Mouse (Mus musculus) spleen, adult 18-20 months (tissue): Measurements from ENCODE around the gene Acsl3.
A peak's percentile ranks its signal among the peaks of the same experiment; 100 is the strongest.

Source experiments
- DNase-seq, 2 experiments: peaks; one replicate each; pipeline ENCODE4 v3.0.0; 2022; ENCODE audit warnings: mixed read lengths in 2 of 2

Acsl3 gene

DNA sequence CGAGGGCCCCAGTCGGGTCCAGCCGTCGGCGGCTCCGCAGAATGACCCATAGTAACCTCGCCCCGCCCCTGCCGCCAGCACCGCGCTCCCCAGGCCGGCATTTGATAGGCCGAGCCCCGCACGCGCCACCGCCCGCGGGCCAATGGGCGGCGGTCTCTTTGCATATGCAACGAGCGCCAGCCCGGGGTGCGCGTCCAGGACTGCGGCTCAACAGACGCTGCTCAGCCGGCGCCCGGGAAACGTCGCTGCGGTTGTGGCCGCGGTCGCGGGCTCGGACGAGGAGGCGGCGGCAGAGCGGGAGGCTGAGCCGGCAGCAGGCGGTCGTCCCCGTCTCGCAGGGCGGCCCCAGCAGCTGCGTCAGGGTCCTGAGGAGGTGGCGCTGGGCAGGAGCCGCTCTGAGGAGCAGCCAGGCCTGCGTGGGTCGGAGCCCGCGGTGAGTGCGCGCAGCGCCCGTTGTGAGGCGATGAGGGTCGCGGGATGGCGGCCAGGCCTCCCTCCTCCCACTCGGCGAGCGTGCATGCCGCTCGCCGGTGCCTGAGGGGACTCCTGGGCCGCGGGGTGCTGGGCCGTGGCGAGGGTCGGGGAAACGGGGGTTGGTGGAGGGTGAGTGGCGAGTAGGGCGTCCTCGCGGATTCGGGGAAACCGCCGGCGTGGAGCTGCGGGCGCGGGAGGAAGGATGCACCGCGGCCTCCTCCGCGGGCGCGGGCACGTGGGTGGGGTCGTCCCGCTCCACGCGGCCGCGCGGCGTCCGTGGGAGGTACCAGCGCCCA lies at the start of gene Acsl3, which contains the start of gene Utp14b:
TSS of gene Acsl3 (plus strand) at position 155 of the 770 bp plus-strand sequence.
TSS of gene Utp14b (plus strand) at position 368 of the 770 bp plus-strand sequence.
- DNase-seq = peak; percentile 92 to 95

DNA sequence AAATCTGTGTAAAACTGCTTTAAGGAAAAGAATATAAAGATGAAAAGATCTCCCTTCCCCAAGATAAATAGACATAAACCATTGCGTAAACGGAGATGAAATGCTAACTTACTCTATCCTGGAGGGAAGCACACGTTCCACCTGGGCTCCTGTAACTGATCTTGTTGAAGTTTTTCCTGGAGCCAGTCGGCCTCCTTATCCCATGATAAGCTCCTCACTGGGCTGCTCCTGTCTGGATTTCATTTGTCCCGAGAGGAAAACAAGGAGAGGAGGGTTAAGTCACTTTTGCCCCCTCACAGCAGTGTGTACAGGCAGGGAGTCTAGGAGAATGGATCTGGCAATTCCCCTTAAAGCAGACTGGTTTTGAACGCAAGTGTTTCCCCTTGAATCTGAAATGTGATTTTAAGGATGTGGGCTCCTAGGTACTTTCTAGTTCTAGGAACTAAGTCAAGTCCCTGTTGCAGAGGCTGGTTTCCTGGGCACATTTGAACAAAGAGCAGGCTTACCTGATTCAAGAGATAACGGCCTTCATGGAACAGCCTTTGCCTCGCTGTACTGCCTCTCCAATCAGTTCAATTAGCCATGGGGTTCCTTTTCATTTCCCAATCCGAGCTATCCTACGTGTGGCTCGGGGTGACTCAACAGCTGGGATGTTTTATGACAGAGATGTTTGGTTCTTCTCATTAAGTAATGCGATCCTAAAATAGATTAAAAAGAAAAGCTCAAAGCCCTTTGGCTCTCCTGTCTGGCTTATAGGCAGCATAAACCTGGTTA lies 48.3 kb upstream of the Acsl3 start:
- no peak for DNase-seq

DNA sequence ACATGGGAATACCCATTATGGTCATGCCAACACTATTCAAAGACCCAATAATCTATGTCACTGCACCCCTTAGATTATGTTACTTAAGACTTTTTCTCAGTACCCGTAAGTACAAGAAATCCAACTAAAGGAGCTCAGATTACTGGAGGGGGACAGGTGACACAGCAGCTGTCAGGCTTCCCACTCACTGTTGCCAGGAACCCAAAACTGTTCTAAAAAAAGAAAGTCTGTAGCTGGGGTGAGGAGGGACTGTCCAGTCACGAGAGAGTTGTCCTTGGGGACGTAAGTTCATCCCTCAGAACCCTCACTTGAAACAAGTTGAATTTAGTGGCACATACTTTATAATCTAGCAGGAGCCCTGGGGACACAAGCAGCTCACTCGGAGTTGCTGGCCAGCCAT lies 46.6 kb upstream of the Acsl3 start:
- no peak for DNase-seq

DNA sequence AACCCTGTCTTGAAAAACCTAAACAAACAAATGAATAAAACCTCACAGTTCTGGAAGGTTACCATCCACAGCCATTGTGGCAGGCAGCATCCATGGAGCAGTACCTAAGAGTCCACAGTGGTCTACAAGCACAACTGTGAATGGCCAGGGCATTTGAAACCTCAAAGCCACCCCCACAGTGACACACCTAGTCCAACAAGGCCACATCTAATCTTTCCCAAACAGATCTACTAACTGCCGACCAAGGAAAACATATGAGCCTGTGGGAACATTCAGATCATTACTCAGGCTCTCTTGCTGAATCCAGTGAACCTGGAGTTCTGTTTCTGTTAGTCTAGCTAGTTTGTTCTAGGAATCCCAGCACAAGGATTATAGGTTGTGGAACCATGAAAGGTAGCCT lies 44.7 kb upstream of the Acsl3 start:
- no peak for DNase-seq

DNA sequence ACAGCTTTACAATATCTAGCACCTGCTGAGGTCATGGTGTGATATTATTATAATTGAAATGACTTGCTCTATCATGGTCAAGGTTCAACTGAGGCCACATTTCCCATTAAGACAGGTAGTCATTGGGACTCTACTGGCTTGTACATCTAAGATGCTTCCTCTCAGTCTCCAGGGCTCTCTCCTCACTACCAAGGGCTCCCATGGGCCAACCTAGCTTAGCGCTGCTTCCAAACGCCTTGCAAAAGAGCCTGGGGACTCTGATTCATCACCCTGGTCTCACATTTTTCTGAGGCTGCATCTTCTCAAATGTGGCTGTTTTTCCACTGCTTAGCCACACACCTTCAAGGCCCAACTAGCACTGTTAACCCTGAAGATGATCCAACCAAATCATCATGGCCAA lies 33.3 kb upstream of the Acsl3 start:
- DNase-seq = no peak

DNA sequence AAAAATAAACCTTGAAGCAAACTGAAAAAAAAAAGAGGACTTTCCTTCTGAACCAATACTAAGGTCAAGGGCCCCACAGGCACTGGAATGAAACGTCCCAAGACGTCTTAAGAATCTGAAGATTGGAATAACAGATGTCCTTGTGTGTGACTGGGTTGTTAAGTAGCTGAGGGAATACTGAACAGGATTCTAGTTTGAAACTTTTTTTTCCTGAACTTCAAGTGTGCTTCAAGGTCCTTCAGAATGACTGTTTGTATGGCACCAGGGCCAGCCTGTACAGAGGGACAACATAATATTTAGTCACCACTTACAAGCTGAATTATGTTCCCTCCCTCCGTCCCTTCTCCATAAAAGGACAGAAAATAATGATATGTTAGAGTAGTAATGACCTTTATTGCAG lies 23.1 kb upstream of the Acsl3 start:
- no peak for DNase-seq

DNA sequence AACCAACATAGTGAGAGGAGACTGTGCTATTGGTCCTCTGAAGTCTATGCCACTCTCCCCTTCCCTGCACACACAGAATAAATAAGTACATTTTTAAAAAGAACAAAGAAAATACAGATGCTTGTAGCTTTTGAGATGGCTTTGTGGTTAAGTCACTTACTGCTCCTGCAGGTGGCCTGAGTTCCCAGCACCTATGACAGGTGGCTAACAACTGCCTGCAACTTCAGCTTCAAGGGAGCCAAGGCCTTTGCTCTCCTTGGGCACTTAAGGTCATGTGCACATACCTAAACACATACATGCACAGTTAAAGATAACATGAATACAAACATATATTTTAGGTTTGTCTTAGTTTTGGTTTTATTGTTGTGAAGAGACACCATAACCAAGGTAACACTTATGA lies 16.8 kb upstream of the Acsl3 start:
- no peak for DNase-seq

DNA sequence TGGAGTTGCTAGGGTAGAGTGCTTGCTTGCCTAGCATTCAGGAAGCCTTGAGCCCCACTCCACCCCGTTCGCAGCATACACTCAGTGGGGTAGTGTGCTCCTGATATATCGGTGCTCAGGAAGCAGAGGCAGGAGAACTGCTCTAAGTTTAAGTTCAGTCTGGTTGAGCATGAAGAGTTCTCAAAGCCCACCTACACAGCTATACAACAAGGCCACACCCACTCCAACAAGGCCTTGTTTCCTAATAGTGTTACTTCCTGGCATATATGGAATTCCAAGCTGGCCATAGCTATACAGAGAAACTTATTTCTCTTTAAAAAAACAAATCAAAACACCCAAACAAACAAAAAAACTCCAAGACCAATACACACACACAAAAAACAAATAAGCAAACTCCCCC lies 15.8 kb upstream of the Acsl3 start:
- no peak for DNase-seq

DNA sequence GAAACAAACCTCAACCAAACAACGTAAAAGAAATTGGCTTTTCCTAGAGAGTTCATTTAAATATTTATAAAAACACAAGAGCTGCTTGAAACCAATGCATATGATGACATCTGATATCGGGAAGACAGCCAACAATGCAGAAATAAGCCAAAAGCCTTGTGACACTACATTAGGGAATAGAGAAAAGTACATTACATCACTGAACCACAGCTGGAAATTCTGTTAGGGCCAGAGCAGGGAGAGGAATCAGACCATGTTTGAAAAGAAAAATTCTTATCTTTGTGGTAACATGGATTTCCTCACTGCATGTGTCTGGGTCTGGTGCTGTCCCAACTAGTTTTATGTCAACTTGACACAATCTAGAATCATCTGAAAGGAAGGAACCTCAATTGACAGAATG lies 15.4 kb upstream of the Acsl3 start:
- DNase-seq = no peak

DNA sequence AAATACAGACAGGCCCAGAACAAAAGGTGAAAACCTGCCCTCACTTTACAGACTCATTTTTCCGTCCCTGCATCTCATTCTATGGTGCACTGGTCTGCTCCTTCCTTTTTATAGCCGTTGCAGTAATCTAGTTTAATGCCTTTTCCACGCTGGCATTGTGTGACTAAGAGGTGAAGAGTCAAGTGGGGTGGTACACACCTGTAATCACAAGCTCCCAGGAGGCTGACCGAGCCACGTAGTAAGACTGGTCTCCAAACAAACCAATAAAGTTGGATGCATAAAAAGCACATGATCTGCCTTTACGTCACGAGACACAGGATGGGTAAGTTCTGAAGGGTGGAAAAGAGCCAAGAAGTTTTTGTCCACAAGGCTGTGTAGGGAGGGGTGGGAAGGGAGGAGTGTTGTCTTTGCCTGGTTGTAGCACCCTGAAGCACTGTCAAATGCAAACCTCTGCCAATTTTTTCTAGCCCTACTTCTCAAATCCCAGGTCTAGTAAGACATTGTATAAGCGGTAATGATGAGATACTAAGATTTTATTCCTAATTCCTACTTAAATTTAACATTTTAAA lies 10.2 kb upstream of the Acsl3 start:
- no peak for DNase-seq

DNA sequence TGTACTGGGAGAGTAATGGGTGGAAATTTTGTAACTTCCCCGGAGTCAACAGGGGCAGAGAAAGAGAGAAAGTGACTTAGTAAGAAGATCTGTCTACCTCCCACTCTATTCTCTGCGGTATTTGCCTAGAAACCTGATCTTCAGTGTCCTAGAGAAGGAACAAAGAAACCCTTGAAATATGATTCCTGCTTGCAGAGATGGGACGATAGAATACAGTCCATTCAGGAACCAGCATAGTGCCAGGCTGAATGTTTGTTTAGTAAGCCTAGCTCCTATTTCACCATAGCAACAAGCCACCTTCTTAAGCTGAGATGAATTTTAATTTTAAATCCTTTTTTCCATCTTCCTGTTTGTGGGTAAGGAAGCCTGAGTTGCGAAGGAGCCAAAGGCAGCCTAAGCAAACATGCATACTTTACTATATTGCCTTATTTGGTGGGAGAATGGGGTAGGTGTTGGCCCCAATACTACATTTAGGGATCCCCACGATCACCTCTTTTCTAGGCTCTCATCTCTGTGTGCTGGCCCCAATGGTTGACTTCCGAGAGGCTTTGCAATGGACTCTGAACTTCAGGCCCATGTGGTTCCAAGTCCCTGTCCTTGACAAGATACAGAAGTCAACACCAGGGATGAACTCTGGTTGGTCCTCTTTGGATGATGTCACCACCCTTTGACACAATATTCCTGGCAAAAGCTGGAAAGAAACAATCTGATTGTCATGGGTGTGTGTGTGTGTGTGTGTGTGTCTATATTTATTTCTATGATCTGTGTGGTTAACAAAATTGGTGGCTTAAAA lies 8.2 kb upstream of the Acsl3 start:
- no peak for DNase-seq

DNA sequence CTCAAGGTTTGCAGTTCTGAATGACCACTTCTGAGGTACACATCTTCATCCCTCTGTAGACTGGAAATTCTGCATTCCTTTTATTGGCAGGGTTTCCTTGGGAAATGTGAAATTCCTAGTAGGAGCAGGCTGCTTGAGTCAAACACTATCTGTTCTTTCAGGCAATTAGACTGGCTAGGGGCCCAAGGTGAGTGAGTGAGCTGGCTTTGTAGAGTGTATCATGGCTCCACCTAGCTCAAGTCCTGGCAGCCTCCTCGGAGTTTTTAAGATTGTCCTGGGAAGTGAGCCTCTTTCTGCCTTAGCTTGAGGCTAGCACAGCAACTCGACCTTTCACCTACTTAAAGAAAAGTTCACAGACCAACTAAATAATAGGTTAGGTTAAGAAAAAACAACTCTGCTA lies 1.2 kb upstream of the Acsl3 start:
- no peak for DNase-seq

DNA sequence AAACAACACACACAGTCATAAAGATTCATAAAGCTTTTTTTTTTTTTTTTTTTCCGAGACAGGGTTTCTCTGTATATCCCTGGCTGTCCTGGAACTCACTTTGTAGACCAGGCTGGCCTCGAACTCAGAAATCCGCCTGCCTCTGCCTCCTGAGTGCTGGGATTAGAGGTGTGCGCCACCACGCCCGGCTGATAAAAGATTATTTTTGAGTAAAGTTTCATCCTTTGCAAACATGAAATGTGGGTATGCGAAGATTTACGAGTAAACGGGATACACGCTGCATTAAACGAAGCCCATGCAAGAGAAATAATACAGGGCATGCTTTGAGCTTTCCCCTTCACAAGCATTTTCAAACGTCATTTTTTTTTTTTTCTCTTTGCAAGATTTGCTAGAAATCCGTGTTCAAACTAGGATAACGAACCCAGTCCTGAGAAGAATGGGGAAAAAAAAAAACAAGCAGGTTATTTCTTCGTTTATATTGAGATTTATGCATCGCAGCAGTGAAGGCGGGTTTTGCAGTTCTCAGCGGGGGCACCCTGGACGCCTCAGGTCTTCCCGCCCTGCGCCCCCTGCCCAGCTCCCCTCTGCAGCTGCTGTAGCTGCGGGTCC lies 500 bp upstream of the Acsl3 start:
- DNase-seq = no peak

DNA sequence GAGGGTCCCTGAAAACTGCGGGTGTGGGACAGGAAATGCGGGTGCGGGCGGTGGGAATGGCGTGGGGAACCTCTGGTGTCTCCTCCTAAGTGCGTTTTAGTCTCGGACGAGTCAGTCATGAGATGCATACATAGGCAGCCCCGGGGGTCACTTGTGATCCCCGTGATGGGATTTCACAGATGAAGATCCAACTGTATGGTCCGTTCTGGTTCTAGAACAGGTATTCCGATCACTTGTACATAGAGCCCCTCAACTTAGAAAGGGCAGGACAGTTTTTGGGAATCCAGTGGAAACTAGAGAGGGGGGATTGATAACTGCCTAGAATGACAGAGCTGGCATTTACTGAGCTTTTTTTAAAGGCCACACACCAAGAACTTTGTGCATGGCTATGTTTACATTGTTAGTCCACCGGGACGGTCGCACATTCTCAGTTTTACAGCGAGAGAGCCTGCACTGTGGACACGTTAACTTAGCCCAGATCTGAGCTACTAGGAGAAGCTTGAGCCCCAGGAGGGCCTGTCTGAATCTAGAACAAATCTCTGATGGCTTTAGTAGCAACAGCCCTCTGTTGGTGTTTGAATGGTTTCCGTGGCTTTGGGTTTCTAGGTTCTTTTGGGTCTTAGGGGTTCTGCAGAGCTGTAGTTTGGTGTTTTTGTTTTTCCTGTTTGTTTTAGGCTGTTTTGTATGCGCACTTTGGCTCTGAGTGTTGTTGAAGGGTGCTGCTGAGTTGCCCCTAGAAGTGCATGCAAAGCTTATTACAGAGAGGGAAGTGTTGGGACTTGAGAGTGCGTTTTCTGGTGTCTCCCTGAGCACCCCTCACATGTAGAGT lies 1.0 kb downstream of the Acsl3 start:
- DNase-seq = peak in 1 of 2 experiments; percentile 12

DNA sequence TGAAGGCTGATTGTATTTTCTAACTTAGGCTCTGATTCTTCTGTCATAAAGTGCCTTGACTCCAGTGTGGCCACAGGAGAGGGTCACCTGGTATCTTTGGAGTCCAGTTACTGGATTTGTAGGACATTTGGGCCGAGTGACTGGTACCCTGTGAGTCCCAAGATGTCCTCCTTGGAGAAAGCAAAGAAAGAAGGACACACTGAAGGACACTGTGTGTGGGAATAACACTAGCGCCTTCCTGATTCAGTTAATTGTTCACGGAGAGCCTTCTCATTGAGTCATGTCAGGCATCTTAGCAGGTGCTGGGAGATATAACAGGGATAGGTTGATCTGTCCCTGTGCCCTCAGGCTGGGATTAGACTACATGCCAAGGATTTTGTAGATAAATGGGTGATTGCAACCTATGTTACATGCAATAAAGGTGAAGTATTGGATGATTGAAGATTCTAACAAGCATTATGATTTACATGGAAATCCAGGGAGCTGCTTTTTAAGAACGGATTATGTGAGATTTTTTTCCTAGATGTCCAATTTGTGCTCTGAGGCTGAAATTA lies 1.7 kb downstream of the Acsl3 start:
- no peak for DNase-seq

DNA sequence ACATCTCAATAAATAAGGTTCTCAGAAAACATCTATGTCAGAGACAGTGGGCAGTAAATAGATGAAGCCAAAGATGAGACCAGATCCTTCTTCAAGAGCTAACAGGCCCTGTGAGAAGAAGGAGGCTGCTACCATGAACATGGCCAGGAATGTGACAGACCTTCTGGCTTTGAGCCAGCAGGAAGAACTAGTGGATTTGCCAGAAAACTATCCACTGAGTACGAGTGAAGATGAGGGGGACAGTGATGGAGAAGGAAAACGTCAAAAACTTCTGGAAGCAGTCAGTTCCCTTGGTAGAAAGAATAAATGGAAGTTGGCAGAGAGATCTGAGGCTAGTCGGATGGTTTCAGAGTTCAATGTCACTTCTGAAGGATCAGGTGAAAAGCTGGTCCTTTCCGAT lies 6.7 kb downstream of the Acsl3 start:
- DNase-seq = no peak

DNA sequence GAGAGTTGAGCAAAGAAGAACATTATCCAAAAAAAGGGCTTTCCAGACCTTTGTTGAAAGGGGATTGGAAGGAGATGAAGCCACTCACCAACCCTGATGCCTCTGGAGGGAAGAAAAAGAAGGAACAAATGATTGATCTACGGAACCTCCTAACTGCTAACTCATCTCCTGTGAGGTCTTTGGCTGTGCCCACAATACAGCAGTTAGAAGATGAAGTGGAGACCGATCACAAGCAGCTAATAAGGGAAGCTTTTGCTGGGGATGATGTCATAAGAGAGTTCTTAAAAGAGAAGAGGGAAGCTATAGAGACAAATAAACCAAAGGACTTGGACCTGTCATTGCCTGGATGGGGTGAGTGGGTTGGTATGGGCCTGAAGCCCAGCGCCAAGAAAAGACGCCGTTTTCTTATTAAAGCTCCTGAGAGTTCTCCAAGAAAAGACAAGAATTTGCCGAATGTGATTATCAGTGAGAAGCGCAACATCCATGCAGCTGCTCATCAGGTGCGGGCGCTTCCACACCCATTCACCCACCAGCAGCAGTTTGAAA lies 8.4 kb downstream of the Acsl3 start:
- DNase-seq = no peak

DNA sequence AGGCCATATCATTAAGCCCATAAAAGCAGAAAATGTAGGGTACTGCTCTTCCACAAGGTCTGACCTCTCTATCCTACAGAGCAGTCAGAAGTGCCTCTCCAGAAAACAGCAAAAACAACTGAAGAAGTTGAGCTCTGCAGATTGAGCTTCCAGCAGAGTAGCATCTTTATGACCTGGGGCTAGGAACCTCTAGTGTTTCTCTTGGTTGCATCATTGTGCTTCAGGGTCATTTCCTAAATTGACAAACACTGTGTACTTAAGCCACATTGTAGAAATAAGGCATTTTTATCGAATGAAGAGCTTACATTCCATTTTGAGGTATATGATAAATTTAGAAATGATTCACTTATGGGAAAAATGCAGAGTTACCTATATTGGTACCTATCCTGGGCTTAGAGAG lies 9.0 kb downstream of the Acsl3 start:
- no peak for DNase-seq

DNA sequence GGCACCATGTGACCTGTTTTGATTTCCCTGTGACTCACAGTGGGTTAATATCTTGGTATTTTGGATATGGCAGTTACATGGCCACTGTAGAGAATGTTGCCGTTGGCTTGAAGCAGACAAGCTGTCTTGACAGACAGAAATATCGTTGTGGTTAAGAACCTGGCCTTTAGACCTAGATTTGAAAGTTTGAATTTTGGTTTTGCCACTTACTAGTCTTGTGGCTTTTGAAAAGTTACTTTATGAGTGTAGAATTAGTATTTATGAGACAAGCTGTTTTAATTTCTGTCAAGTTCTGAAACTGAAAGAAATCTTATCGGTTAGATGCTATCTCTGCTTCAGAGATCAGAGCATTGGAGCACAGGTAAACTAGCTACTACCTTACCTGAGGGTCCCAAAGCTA lies 24.7 kb downstream of the Acsl3 start:
- DNase-seq = no peak

DNA sequence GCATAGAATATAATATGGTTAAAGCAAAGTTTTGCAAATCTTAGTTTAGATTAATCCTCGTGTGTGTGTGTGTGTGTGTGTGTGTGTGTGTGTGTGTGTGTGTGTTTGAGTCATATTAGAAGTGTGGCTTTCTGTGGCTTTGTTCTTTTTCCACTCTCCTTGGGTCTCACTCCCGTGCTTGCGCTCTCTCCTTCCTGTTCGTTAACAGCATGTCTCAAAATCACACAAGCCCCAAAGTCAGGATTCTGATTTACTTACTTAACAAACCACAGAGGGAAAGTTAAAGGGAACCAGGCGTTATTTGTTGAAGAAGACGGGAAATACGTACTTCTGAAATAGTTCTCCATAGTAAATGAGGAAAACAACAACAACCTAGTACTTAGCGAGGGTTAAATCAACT lies 26.5 kb downstream of the Acsl3 start:
- no peak for DNase-seq

DNA sequence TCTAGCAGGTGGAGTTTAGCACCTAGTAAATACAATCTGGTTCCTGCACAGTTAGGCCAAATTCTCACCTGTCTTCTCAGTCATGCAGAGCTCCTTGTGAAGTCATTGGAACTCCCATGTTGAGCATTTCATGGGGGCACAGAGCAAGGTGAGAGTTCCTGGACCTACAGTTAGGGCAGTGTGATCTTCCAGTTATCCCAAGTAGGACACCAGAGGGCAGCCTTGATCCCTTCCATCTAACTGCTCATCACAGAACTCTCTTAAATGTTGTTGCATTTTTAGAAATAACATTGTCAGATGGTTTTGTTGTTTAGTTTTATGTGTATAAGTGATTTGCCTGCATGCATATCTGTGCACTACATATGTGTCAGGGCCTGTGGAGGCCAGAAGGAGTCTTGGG lies 29.2 kb downstream of the Acsl3 start:
- DNase-seq = no peak
